Mouse (Mus musculus): ENCODE results near the gene Spata13.
A peak's percentile ranks its signal among the peaks of the same experiment; 100 is the strongest.

Gene Spata13

DNA sequence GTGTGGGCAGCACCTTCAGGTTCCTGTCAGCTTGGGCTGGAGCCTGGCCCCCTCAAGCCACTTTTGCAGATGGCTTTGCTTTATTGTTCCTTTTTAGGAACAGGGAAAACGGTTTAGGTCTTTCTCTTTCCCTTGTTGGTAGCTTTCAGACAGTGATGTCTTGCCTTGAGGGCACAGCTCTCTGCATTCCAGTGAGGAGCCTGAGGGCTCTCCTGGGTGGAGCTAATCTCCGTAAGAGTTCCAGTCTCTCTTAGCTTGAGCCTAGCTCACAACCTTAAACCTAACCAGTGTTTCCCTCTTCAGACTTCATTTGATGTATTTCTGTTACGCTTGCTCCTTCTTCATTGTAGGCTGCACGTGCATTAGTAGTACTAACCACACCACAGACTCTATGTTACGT lies 81.9 kb downstream of the Spata13 start:
- DNase-seq (ENCODE audit: low read depth, low spot score): peak; percentile 25

DNA sequence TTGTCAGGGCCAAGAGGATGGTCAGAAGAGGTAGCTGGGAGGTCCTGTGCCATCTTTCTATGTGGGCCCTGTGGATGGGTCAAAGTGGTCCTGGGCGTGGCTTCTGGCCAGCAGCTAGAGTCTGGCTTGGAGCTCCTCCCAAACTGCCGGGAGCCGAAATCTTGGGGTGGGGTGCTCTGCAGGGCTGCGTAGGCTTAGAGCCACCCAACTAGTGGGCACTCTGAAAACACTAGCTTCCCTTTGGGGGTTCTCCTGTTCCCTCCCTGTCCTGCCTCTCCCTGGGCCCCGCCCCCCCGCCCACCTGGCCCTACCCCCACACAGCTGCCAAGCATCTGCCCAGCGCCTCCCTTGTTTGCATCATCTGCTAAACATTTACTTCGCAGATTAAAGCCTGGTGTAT lies 87.5 kb downstream of the Spata13 start:
- DNase-seq (ENCODE audit: low read depth, low spot score): no peak

DNA sequence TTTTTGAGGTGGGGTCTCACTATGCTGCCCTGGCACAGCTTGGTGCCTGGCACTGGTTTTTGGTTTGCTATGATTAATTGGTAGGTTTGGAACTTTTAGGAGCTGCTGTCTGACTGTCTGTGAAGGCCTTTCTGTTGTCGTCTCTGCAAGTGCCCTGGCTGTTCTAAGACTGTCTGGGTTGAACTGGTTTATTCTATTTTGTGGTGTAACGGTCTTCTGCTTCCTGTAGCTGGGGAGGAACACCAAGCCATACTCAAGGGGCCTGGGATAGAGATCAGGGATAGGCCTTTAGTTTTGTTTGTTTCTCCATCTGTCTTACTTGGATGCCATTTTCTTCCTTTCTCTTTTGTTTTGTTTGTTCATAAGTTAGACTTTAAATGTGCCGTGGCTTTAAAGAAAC lies 88.1 kb downstream of the Spata13 start:
- DNase-seq (ENCODE audit: low read depth, low spot score): no peak

DNA sequence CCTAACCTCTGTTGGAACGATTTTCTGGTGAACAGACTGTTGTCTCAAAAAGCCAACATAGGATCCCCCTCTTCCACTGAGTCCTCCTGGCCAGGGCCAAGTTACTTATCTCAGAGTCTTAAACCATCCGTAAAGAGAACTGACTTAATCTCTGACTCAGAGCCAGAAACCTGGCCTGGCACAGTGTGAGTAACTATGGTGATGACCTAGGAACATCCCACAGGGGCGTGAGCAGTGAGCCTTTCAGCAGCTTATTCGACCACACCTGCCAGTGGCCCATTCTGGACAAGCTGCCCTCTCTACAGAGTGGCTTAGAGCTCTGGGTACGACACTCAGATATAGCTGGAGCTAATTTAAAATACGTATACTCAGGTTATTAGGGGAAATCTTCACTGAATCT lies 92.3 kb downstream of the Spata13 start:
- DNase-seq (ENCODE audit: low read depth, low spot score): peak; percentile 32

DNA sequence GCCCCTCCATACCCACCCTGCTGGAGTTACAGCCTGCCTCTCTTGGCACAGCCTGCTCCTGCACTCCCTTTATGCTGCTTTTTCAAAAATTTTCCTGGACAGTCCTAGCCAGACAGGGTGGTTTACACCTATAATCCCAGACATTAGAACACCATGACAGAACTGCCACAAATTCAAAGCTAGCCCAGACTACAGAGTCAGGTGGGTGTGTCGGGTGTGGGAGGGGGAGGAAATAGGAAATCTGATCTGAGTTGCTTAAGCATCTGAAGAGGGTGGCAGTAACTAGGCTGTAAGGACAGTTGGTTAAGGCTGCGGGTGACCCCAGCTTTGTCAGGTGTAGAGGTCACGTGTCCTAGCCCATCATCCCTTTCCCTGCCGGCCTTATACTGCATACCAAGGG lies 93.3 kb downstream of the Spata13 start:
- DNase-seq (ENCODE audit: low read depth, low spot score): peak; percentile 17

DNA sequence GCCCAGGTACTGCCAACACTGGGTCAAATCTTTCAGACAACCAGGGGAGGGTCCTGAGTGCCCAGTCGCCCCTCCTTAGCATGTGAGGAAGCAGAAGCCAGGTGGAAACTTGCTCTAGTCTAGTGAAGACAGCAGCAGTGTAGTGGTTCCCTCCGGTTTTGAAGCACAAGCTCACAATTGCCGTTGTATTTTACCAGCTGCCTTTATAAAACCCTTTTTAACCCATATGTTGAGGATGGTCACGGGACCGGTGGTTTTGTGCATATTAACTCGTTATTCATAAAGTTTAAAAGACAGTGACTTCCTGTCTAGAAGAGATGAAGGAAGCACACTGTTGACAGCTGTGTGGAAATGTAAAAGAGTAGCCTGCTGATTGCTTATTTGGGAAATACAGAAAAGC lies 98.3 kb downstream of the Spata13 start:
- no peak for DNase-seq (ENCODE audit: low read depth, low spot score)

DNA sequence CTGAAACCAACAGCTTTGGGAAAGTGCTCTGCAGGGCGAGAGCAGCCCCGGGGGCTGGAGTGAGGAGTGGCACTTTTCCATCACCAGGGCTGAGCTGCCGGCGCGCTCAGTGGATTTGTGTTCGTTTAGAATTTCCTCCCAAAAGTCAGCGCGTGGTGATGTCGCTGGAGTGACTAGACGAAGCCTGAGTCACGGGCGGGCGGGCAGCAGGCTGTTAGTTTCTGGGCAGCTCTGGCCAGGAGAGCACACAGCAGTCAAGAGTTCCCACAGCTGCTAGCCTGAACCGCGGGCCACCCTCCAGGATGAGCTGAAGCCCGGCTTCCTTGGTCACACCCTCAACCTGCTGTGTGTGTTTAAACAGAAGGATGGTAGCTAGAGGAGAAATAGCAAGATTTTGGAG lies 99.0 kb downstream of the Spata13 start:
- no peak for DNase-seq (ENCODE audit: low read depth, low spot score)

DNA sequence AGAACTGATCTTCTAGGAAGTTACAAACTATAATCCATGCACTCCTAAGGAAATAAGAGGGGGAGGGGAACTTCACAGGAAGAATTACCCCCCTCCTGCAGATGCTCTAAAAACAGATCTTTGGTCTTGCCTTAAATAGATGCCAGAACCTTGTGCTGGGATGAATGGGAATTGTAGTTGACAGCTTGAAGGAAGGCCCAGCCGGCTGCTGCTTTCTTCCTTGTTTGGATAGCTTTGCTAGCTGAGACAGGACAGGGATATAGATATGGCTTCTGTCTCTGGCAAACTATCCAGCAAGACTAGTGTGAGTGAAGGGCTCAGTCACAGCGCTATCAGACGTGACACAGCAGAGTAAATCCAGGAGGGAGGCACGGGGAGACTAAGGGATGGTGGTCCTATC lies 99.9 kb downstream of the Spata13 start:
- no peak for DNase-seq (ENCODE audit: low read depth, low spot score)

DNA sequence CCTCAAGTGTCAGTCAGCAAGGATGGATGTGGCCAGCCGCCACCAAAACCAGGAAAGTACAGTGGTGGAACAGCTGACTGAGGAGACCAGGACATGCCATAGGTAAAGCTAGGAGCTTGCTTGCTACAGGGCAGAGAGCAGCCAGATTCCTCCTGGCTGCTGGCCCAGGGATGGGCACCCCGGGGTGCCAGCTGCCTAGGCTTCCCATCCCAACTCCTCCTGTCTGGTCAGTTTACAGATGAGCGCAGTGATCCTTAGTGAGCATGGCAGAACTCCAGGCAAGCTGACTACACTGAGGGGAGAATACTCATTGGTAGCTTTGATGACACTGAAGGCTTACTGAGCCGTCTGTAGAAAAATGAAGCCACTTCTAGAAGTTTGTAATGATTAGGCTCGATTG lies 101.4 kb downstream of the Spata13 start:
- no peak for DNase-seq (ENCODE audit: low read depth, low spot score)

DNA sequence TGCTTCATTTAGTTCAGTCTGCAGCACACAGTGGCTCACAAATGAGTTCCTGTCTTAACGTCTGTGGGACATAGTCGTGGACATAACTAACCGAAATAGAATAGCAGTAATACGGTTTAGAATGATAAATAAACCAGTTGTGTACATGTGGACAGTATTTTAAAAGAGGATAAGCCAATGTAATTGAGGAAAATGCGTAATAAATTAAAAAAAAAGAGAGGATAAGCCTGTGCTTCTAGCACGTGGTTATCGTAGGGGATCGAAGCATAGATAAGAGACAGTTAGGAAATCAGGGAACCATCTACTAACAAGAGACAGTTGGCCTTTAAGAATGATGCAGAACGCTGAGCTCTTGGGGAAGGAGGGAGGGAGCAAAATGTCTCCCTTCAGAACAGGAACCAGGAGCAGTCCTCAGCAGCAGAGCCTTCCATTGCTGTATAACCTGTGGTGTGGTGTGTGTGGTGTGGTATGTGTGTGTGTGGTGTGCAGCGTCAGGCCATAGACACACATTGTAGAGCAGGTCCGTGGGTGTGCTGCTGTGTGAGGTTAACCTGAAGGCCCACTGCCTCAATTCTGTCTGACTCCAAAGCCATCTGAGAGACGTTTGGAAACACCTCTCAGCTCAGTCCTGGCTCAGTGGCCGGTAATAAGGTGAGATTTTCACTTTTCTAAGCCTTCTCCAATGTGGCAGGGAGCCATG lies 102.2 kb downstream of the Spata13 start:
- DNase-seq (ENCODE audit: low read depth, low spot score): no peak

DNA sequence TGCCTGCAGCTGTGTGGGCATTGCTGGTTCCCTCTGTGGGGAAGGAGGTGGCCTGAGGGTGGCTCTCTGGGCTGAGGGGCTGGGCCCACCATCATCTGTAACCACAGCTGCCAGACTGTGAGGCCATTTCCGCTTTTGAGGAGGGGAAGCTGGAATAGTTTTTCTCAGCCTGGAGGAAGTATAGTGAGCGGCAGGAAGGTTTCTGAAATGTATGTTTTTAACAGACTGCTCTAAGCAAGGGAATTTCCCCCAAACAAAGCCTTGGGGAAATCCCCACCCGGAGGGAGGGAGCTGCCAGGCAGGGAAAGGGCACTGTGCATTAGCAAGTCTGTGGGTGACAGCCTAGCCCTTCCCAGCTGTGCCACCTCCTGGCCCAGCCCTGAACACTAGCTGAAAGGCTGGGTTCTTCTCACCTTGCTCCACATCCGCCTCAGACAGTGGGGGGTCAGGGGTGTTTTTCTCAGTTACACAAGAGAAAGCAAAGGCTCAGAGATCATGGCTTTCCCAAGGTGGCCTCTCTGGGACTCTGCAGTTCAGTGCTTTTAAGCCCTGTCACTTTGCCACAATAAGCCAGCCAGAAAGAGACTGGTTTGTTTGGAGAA lies 102.9 kb downstream of the Spata13 start:
- DNase-seq (ENCODE audit: low read depth, low spot score): peak; percentile 93

DNA sequence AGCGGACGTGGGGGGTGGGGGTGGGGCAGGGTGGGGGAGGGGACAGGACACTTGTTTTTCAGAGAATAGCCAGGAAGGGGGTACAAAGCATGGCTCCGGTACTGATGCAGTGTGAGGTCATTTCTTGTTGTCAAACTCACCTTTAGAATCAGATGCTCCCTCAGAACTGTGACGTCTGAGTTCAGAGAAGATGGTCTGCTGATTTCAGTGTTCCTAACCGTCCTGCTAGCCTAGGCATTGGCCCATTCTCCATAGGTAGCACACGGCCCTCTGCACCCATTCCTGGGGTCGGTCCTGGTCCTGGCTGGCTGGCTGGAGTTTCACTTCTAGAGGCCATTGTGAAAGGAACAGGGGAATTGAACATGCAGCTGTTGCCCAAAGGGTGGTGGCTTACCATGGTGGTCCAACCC lies 103.4 kb downstream of the Spata13 start:
- no peak for DNase-seq (ENCODE audit: low read depth, low spot score)

DNA sequence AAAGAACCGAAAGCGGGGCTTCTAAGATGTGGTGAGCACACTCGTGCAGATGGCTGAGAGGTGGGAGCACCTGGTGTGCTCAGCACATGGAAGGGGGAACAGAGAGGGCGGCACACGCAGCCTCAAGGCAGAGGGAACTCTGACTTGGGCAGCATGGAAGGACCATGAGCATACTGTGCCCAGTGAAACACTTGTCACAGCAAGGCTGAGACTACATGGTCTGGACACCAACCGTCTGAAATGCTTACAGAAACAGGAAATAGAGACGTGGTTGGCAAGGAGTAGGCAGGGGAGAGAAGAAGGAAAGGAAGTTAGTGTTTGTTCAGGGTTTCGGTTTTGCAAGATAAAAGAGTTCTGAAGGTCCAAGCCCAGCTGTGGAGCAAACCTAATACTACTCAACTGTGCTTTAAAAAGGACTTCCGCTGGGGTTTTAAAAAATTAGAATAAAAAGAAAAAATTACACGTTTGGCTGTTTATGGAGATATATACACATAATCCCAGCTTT lies 104.7 kb downstream of the Spata13 start:
- no peak for DNase-seq (ENCODE audit: low read depth, low spot score)

DNA sequence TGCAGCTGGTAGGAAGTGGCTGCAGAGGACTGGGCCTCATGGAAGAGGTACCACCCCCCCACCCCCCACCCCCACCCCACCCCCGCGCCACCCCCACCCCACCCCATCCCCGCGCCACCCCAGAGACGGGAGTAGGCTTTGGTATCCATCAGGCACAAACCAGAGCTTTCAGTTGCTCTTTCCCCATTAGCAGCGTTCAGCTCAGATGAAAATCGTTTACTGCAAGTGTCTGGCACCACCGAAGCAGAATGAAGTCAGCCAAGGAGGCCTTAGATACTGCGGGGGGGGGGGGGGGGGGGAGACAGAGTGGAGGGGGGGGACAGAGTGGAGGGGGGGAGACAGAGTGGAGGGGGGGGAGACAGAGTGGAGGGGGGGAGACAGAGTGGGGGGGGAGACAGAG lies 105.4 kb downstream of the Spata13 start:
- DNase-seq (ENCODE audit: low read depth, low spot score): no peak

DNA sequence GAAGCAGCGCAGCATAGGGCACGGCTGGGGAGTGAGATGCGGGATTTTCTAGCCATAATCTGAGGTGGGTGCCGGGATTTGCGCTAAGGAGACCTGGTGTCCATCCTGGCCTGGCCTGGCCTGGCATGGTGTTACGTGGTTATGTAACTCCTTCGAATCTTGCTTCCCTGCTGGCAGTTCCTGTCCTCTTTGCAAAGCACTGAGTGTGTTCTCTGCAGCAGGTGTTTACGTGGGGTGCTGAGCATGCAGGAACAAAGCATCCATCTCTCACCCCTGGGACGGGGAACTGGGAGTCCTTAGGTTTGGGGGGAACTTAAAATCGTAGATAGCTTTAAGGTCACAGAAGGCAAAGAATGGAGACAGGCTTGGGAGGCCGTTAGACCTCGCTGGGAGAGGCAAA lies 105.8 kb downstream of the Spata13 start:
- no peak for DNase-seq (ENCODE audit: low read depth, low spot score)

DNA sequence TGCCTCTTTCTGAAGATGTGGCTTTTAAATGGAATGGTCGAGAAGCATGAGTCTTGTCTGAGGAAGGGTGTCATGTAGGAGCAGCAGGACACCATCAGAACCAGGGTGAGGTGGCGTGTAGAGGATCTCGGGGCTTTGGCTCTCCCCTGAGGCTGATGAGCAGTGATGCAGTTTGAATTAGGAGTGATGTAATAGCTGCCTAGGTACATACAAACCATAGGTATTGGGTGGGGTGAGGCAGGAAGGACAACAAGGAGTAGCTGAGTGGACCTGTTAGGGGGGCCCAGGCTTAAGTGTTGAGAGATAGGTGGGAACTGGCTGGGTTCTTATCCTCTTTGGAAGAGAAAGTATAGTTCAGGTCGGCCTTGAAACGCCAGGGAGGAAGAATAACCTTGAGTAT lies 106.7 kb downstream of the Spata13 start:
- DNase-seq (ENCODE audit: low read depth, low spot score): no peak

DNA sequence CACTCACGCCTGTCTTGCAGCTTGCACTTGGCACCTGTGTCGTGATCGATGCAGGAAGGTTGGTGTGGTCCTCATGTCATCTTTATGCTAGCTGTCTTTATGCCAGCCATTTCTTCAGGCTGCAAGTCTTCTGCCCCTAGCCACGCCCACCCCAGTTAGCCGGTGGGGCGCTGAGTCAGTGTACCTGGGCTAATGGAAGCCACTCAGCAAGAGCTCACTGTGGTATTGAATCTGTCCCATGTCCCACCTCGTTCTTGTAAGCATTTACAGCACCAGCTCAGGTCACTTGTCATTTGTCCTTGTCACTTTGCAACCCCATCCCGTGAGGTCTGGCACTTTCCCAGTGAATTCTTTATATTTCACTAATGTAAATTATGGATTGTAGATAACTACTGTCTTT lies 107.2 kb downstream of the Spata13 start:
- DNase-seq (ENCODE audit: low read depth, low spot score): no peak

DNA sequence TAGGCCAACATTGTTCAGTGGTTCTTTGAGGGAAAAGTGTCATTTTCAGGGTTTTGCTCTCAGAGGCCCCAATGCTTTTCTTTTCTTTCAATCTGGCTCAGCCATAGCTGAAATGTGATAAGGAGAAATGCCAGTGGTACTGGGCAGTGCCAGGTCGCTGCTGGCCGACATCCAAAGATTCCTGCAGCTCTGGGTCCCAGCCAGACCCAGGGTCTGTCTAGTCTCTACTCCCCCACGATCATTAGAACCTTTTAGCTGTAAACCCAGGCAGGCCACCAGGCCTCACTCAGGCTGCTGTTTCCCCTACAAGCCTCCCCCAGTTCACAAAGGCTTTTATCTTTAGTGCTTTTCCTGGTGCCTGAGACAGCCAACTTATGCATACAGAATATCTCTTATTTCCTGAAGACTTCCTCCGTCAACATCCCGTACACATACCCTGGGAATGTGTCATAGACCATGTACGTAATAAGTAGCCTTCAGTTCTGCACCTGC lies 107.7 kb downstream of the Spata13 start:
- no peak for DNase-seq (ENCODE audit: low read depth, low spot score)

DNA sequence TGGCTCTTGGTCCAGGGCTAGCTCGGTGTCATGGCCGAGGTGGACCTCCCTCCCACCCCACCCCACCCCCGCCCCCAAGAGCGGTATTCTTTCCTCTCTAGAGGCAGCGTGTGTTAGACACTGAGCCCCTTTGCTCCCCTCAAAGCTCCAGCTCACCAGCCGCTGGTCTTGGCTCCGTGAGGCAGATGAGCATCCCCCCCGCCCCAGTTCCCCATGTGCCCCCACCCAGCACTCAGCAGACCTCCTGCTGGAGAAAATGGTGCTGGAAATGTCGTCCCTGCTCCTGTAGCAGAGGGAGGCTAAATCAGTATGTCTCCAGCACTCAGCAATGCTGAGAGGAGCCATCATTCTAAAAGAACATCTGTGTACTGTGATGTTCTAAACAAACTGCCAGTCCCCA lies 109.9 kb downstream of the Spata13 start:
- no peak for DNase-seq (ENCODE audit: low read depth, low spot score)

DNA sequence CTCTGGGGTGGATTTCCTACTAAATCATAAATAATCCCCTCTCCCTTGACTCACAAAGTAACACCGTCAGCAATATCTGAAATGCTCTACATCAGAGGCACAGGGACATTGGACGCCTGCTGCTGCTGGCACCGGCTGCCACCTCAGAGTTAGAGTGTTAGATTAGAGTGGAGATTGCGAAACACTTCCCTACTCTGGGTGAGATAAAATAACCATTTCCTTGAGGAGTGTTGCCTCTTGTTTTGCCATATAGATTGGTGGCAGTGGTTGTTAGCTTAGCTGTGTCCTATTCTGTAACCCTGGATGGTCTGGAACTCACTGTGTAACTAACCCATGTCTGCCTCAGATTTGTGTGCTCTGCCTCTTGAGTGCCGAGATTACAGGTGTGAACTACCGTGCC lies 111.4 kb downstream of the Spata13 start:
- DNase-seq (ENCODE audit: low read depth, low spot score): no peak

DNA sequence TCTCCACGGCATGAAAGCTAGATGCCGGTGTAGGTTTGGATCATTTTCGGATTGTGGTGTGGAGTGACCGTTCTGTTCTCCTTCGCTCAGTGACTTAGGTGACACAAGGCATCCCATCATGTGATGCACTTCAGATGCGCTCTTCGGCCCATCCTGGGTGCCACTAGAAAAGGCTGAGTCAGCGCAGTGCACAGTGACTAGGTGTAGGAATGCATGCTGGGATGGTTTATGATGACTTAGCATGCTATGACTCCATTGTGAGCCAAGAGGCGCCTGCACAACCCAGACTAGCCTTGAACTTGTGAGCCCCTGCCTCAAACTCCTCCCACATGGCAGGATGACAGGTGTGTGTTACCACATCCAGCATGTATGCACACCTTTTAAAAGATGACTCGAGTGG lies 112.3 kb downstream of the Spata13 start:
- no peak for DNase-seq (ENCODE audit: low read depth, low spot score)

DNA sequence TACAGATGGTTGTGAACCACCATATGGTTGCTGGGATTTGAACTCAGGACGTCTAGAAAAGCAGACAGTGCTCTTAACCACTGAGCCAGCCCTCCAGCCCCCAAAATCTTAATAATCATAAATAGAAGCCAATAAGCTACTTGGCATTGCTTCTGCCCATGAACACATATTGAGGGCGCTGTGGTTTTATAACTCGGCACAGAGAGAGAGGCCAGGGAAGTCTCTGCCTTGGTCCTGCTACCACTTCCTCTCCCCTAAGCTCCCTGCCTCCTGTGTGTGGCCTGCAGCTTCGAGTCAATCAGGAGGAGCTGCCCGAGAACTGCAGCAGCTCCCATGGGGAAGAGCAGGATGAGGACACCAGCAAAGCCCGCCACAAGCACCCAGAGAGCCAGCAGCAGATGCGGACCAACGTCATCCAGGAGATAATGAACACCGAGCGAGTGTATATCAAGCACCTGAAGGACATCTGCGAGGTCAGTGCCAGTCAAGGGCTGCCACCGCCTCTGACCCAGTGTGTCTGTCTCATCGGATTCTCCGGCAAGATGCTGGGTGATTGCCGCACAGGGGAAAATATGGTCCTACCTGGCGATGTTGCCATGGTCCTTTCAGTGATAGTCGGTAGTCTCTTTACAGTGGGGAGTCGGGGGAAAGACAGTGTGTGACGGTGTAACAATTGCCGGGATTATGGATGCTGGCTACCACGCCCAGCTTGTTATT lies 113.5 kb downstream of the Spata13 start:
- no peak for DNase-seq (ENCODE audit: low read depth, low spot score)

DNA sequence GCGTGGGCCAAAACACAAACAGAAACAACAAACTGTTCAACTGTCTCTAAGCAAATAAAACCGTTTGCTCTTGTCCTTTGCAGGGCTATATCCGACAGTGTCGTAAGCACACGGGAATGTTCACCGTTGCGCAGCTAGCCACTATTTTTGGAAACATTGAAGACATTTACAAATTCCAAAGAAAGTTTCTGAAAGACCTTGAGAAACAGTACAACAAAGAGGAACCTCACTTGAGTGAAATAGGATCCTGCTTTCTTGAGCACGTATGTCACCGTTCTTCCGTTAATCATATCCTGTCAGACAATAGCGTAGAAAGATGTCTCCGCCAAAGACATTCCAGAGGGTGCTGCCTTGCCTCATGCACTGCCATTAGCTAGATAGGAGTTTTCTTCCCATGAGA lies 116.1 kb downstream of the Spata13 start:
- DNase-seq (ENCODE audit: low read depth, low spot score): peak; percentile 56

All from R1 (cell line).